ENCODE assay signal across 8 mouse cellular contexts in genomic region chr11:61590516-61591213, GRCm38 (mm10). TPM values are rescaled to one million over a fixed set of nuclear protein-coding genes. Genes with fewer than 3 reads are reported as not detected.
DNase-seq lines count a peak whose midpoint lies in the region; ATAC-seq and TF ChIP-seq lines count a peak whose summit lies in the region.

No protein-coding gene starts in this region.

- no peak overlapping the region for H3K4me3 ChIP-seq in liver, postnatal 0 days (ENCODE audit: low read depth, low read length)
- H3K4me3 ChIP-seq in liver, embryonic 11.5 days (ENCODE audit: low read depth, low read length): no peak overlapping the region

- no peak overlapping the region for H3K9ac ChIP-seq in liver, postnatal 0 days (replicated peaks)
- no peak overlapping the region for H3K9ac ChIP-seq in liver, embryonic 11.5 days (ENCODE audit: low read depth, low read length)

- H3K4me1 ChIP-seq in liver, postnatal 0 days (ENCODE audit: insufficient read depth): peaks cover 3% of the 10 kb centered on the region; the same call in 1 of the 2 replicates
- no peaks in the 10 kb centered on the region; the same call in 1 of the 2 replicates for H3K4me1 ChIP-seq in liver, embryonic 11.5 days (replicated peaks; ENCODE audit: control insufficient read depth, insufficient read depth, low read length)

- no peak for TF ChIP-seq CTCF in liver, postnatal 0 days (IDR thresholded peaks at IDR 0.05; ENCODE audit: low read depth)

- H3K4me2 ChIP-seq in liver, postnatal 0 days (ENCODE audit: low read depth, low read length): no peak overlapping the region
- no peak overlapping the region for H3K4me2 ChIP-seq in liver, embryonic 11.5 days

- DNase-seq in liver, postnatal 0 days: no peak
- DNase-seq in liver, embryonic 11.5 days (ENCODE audit: low spot score): no peak
- DNase-seq in gastrocnemius, postnatal 10 days: peak; percentile 37
- peak; percentile 30 to 50 for DNase-seq in kidney, adult 8-10 months
- DNase-seq in lung, postnatal 25 days (ENCODE audit: low spot score): peak; percentile 70
- DNase-seq in thymus, postnatal 36 days: no peak

- peak; percentile 43; the same call in 1 of the 2 replicates for ATAC-seq in liver, postnatal 0 days
- no peak for ATAC-seq in liver, embryonic 11.5 days (replicated peaks; ENCODE audit: low FRiP score)
- ATAC-seq in inflammation-experienced regulatory T-cells, adult 6 months: no peak
- no peak for ATAC-seq in monocyte, adult 5-6 weeks (replicated peaks; ENCODE audit: insufficient number of reproducible peaks, low FRiP score, low TSS enrichment, poor library complexity, severe bottlenecking)

- peak overlapping the region; percentile 57 for H3K27ac ChIP-seq in liver, postnatal 0 days (ENCODE audit: low read depth)
- no peak overlapping the region for H3K27ac ChIP-seq in liver, embryonic 11.5 days (ENCODE audit: low read depth, low read length)

- WGBS in liver, postnatal 0 days (ENCODE audit: insufficient replicate concordance): 47% methylated on average over 7 of the region's 7 CpGs
- 55% methylated on average over 7 of the region's 7 CpGs for WGBS in liver, embryonic 11.5 days

- no peaks in the 10 kb centered on the region for H3K27me3 ChIP-seq in liver, postnatal 0 days (ENCODE audit: insufficient read depth, low read length)
- peaks cover 22% of the 10 kb centered on the region for H3K27me3 ChIP-seq in liver, embryonic 11.5 days (replicated peaks; ENCODE audit: control insufficient read depth, insufficient read depth, low read length)

- no peaks in the 10 kb centered on the region for H3K9me3 ChIP-seq in liver, postnatal 0 days (ENCODE audit: low read length)
- H3K9me3 ChIP-seq in liver, embryonic 11.5 days (ENCODE audit: control insufficient read depth, low read length): no peaks in the 10 kb centered on the region

- TF ChIP-seq EP300 in liver, postnatal 0 days (IDR thresholded peaks at IDR 0.05; ENCODE audit: low read depth): no peak

- H3K36me3 ChIP-seq in liver, postnatal 0 days (replicated peaks; ENCODE audit: insufficient read depth, low read length): no peaks in the 10 kb centered on the region
- no peaks in the 10 kb centered on the region for H3K36me3 ChIP-seq in liver, embryonic 11.5 days (ENCODE audit: control insufficient read depth, insufficient read depth, low read length)

RNA-seq across cellular contexts. Expression of gene Epn2, which starts 11.2 kb away (rescaled TPM):
- 3.1 and 3.7 TPM in 2 replicates for polyA plus RNA-seq in liver, postnatal 0 days (2015; fragmentation: Nextera tagmentation; extraction: Ambion mirVana)
- polyA plus RNA-seq in liver, embryonic 11.5 days (2014; fragmentation: Nextera tagmentation; extraction: Ambion mirVana): 9.2 and 9.3 TPM in 2 replicates
- total RNA-seq in gastrocnemius, postnatal 10 days (2021): 10 to 100 TPM; 25.0 to 29.2 TPM
- polyA plus RNA-seq in inflammation-experienced regulatory T-cells, adult 6 months (2017; shearing (Covaris generic)): under 1 TPM; 0.19 to 0.77 (median 0.30) TPM
- total RNA-seq in monocyte, adult 5-6 weeks (2017): 1.7 to 2.5 TPM in 2 of 3 replicates, not detected in the other

Comparison
In these comparisons a context has a peak if more than half of its experiments do, and no peak if none do; other contexts are left out.
1. DNase-seq: peak in gastrocnemius, postnatal 10 days (single experiment), kidney, adult 8-10 months (2 of 2) and lung, postnatal 25 days (single experiment); none in liver, postnatal 0 days (single experiment), liver, embryonic 11.5 days (single experiment) and thymus, postnatal 36 days (0 of 2).